Mouse (Mus musculus): ENCODE data around the gene Gabrb1. TPM values are rescaled to one million over a fixed set of nuclear protein-coding genes. Genes with fewer than 3 reads are reported as not detected.
"Not testable (repeated sequence)": the region's sequence is repeated elsewhere in the genome, so short reads cannot be mapped to it uniquely, and the experiment has no call there.

Gene Gabrb1
- polyA plus RNA-seq, 1 experiment from 2014 or later: 35.5 TPM

DNA sequence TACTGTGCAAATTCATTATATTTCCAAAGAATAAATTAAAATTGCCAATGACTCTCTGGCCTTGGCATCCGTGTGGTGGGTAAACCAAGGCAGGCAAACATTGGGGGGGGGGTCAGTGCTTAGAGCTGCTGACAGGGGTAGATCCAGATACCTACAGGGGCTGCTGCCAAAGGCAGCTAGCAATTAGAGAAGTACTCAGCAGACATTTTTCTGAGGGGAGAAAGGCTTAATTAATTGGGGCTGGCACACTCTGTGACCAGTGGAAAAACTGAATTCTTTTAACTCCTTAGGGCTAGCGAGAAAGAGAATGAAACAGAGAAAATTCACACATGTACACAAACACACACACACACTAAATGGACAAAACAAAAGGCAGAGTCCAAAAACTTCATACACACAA lies 388.3 kb downstream of the Gabrb1 start:
- no peaks in the 10 kb centered on the region for H3K36me3 ChIP-seq
- no peak overlapping the region for H3K9ac ChIP-seq (replicated peaks)
- no peak overlapping the region for H3K4me3 ChIP-seq (replicated peaks)
- ATAC-seq (ENCODE audit: low FRiP score): no peak
- WGBS: 77% methylated on average over 2 of the region's 2 CpGs
- H3K27me3 ChIP-seq (replicated peaks): no peaks in the 10 kb centered on the region
- no peak overlapping the region for H3K4me2 ChIP-seq
- H3K4me1 ChIP-seq: no peaks in the 10 kb centered on the region
- no peak overlapping the region for H3K27ac ChIP-seq (replicated peaks)
- H3K9me3 ChIP-seq (replicated peaks): no peaks in the 10 kb centered on the region

DNA sequence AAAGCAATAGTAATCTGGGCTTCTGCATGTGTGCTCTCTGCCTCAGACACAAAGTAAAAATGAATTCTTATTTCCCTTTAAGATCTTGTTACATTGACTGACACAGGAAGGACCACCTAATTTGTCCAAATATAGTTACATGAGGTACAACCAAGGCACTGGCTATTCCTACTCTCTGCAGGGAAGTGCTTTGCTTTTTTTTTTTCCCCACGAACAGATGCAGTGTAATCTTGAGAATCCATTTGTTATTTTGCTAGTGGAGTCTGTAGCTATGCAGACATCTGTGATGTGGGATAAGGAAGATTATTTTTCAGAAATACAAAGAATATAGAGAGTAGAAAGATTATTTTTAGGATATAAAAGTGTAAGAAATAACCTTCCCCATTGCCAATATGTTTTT lies 406.2 kb downstream of the Gabrb1 start:
- Histone ChIP-seq H3K4me3 (replicated peaks) (no peak overlapping the region), H3K27ac (replicated peaks) (no peak overlapping the region), H3K4me2 (no peak overlapping the region), H3K36me3 (no peaks in the 10 kb centered on the region), H3K27me3 (replicated peaks) (no peaks in the 10 kb centered on the region), H3K9me3 (replicated peaks) (no peaks in the 10 kb centered on the region), H3K4me1 (no peaks in the 10 kb centered on the region), H3K9ac (replicated peaks) (no peak overlapping the region)
- WGBS: 69% methylated on average over 1 of the region's 1 CpGs
- no peak for ATAC-seq (ENCODE audit: low FRiP score)

DNA sequence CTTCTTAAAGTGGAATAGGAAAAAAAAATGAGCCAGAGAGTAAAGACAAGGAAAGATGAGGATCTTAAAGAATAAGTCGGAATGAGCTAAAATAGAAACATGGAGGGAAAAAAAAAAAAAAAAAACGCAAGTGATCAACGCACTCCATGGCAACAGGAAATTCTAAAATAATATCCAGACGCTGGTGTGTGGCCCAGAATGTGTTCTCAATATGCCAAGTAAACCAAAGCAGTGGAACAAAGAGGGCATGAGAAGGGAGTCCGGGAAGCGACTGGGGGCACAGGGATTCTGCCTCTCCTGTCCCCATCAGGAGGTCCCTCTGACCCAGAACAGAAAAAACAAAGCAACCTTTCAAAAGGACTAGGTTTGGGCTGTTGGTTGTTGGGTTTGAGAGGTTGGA lies 410.9 kb downstream of the Gabrb1 start:
- no peaks in the 10 kb centered on the region for H3K36me3 ChIP-seq
- H3K27me3 ChIP-seq (replicated peaks): no peaks in the 10 kb centered on the region
- H3K4me1 ChIP-seq: no peaks in the 10 kb centered on the region
- no peak for ATAC-seq (ENCODE audit: low FRiP score)
- no peak overlapping the region for H3K27ac ChIP-seq (replicated peaks)
- no peaks in the 10 kb centered on the region for H3K9me3 ChIP-seq (replicated peaks)
- H3K4me2 ChIP-seq: no peak overlapping the region
- 80% methylated on average over 6 of the region's 6 CpGs for WGBS
- H3K4me3 ChIP-seq (replicated peaks): no peak overlapping the region
- H3K9ac ChIP-seq (replicated peaks): no peak overlapping the region

DNA sequence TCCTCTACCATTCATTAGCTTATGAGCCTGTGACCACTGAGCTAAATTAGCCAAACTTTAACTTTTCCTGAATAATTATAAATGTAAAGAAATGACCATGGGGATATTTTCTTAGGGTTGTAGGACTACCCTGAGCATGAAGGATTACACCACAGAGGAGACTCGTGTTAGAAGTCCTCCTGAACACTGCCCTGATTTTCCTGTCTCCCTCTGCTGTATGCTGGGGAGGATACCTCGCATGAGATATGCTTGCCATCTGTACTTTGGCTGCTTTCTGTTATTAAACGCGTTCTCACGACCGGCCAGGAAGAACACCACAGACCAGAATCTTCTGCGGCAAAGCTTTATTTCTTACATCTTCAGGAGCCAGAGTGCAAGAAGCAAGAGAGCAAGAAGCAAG lies 411.5 kb downstream of the Gabrb1 start:
- not testable (repeated sequence) for H3K36me3 ChIP-seq; ATAC-seq (ENCODE audit: low FRiP score); H3K4me1 ChIP-seq; H3K4me3 ChIP-seq (replicated peaks); H3K4me2 ChIP-seq; H3K27ac ChIP-seq (replicated peaks); H3K27me3 ChIP-seq (replicated peaks); H3K9me3 ChIP-seq (replicated peaks); H3K9ac ChIP-seq (replicated peaks)
- 89% methylated on average over 7 of the region's 7 CpGs for WGBS

DNA sequence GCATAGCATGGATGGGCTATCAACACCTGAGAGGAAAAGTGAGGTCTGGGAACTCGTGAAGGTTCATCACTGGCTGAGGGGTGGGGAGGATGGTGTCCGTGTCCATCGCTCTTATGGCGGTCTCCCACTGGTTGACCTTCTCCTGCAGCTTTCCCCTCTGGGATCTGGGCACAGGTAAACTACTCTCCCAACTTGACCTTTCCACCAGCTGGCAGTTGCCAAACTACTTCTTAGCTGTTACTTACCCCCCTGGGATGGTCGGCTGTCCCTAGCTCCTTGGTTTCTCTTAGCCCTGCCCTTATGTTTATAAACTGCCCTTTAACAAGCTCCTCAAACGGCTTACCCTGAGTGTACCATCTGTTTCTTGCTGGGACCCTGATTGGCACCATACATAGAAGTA lies 418.9 kb downstream of the Gabrb1 start:
- ATAC-seq (ENCODE audit: low FRiP score): no peak
- Histone ChIP-seq H3K9me3 (replicated peaks) (0 out of 2 replicates have a peak, but pooled peaks cover 2% of the 10 kb centered on the region), H3K36me3 (no peaks in the 10 kb centered on the region), H3K4me3 (replicated peaks) (no peak overlapping the region), H3K4me1 (no peaks in the 10 kb centered on the region), H3K27ac (replicated peaks) (no peak overlapping the region), H3K4me2 (no peak overlapping the region), H3K27me3 (replicated peaks) (no peaks in the 10 kb centered on the region), H3K9ac (replicated peaks) (no peak overlapping the region)
- 92% methylated on average over 6 of the region's 6 CpGs for WGBS

DNA sequence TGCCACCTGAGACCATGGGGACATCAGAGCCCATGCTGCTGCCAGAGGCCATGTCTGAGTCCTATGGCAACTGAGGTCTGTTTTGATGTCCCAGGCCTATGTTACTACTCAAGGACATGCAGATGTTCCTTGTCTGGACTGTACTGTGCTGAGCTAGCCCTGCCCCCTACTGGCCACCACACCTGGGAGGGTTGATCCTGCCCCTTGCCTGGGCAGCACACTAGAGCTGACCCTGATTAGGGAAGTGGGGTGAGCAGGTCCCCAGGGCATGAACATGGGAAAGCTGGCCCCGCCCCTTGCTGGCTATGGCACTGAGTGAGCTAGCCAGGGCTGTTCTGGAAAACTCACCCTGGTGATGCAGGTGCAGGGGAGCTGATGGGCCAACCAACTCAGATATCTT lies 428.6 kb downstream of the Gabrb1 start:
- no peak overlapping the region for H3K4me3 ChIP-seq (replicated peaks)
- no peak overlapping the region for H3K9ac ChIP-seq (replicated peaks)
- H3K36me3 ChIP-seq: no peaks in the 10 kb centered on the region
- no peaks in the 10 kb centered on the region for H3K9me3 ChIP-seq (replicated peaks)
- no peaks in the 10 kb centered on the region for H3K27me3 ChIP-seq (replicated peaks)
- no peak overlapping the region for H3K27ac ChIP-seq (replicated peaks)
- no peak overlapping the region for H3K4me2 ChIP-seq
- H3K4me1 ChIP-seq: no peaks in the 10 kb centered on the region
- ATAC-seq (ENCODE audit: low FRiP score): no peak
- 95% methylated on average over 1 of the region's 1 CpGs for WGBS

DNA sequence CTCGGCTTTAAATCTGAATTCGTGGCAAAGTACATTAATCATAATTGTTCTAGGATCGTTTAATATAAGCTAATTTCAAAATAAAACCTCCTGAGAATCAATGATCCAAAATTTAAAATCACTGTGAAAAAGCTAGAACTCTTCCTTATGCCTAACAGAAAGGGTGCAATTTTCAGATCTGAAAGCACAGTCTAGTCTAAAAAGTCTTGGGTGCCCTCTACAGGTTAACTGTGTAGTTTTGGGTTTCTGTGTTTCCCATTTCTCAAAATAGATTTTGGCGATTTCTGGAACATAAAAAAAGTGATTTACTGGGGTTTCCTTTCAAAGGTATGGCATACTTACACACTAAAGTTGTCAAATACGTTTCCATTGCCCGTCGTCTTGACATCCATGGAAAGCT lies 436.7 kb downstream of the Gabrb1 start:
- Histone ChIP-seq H3K27ac (replicated peaks) (no peak overlapping the region), H3K4me1 (peaks cover 12% of the 10 kb centered on the region; the same call in 1 of the 2 replicates), H3K4me2 (no peak overlapping the region), H3K9me3 (replicated peaks) (no peaks in the 10 kb centered on the region), H3K27me3 (replicated peaks) (no peaks in the 10 kb centered on the region), H3K36me3 (no peaks in the 10 kb centered on the region), H3K4me3 (replicated peaks) (no peak overlapping the region), H3K9ac (replicated peaks) (no peak overlapping the region)
- peak; percentile 57; the same call in 1 of the 2 replicates for ATAC-seq (ENCODE audit: low FRiP score)
- 52% methylated on average over 7 of the region's 7 CpGs for WGBS

DNA sequence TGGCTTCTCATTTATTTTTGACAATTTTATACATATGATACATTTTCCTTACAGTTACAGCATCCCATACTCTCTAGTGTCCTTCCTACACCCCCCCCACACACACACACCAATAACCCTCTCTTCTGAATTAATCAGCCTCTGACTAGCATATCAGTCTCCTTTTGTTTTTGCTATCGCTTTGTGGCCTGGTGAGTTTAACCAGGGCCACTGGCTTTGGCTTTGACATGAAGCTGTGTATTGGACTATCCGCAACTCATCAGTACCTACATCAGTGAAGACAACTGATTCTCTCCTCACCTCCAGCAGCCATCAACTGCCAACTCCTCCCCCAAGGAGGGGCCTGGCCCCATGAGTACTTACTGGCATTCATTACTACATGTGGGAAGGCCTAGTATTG lies 437.1 kb downstream of the Gabrb1 start:
- Histone ChIP-seq H3K9ac (replicated peaks) (no peak overlapping the region), H3K27ac (replicated peaks) (no peak overlapping the region), H3K9me3 (replicated peaks) (no peaks in the 10 kb centered on the region), H3K27me3 (replicated peaks) (no peaks in the 10 kb centered on the region), H3K4me2 (no peak overlapping the region), H3K4me1 (peaks cover 12% of the 10 kb centered on the region; the same call in 1 of the 2 replicates), H3K4me3 (replicated peaks) (no peak overlapping the region), H3K36me3 (no peaks in the 10 kb centered on the region)
- 90% methylated on average over 2 of the region's 2 CpGs for WGBS
- no peak for ATAC-seq (ENCODE audit: low FRiP score)

DNA sequence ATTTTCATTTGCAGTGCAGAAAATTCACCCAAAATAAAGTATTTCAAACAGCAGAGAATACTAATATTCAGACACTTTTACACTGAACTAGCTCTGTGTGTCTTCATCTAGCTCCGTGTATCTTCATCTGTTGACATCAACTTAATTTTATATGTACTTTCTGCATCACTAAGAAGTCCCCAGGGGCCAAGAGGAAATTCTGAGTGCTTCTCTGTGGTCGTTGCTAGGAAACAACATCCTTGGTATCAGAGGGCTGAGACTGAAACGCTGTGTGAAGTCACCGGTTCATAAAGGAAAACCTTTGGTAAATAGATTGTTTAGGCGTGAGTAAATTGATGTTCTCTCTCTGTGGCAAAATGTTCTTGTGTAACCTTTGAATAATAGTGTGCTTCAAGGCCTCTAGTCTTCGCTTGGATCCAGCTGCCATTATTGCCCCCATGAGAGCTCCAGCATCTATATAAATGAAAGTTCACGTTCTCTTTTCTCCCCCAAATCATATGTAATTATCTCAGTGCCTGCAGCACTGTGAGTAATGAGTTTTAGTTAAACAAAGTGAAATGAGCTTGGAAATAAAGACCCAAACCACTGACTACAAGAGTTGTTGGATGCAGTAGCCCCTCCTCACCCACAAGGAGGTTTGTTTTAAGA lies 446.5 kb downstream of the Gabrb1 start:
- H3K9me3 ChIP-seq (replicated peaks): no peaks in the 10 kb centered on the region
- H3K9ac ChIP-seq (replicated peaks): no peak overlapping the region
- peak; percentile 79 for ATAC-seq (ENCODE audit: low FRiP score)
- H3K4me3 ChIP-seq (replicated peaks): no peak overlapping the region
- WGBS: 17% methylated on average over 7 of the region's 7 CpGs
- H3K4me1 ChIP-seq: peaks cover 11% of the 10 kb centered on the region
- no peaks in the 10 kb centered on the region for H3K27me3 ChIP-seq (replicated peaks)
- peak overlapping the region; percentile 38; the same call in 1 of the 2 replicates for H3K27ac ChIP-seq (replicated peaks)
- H3K4me2 ChIP-seq: no peak overlapping the region
- H3K36me3 ChIP-seq: no peaks in the 10 kb centered on the region

DNA sequence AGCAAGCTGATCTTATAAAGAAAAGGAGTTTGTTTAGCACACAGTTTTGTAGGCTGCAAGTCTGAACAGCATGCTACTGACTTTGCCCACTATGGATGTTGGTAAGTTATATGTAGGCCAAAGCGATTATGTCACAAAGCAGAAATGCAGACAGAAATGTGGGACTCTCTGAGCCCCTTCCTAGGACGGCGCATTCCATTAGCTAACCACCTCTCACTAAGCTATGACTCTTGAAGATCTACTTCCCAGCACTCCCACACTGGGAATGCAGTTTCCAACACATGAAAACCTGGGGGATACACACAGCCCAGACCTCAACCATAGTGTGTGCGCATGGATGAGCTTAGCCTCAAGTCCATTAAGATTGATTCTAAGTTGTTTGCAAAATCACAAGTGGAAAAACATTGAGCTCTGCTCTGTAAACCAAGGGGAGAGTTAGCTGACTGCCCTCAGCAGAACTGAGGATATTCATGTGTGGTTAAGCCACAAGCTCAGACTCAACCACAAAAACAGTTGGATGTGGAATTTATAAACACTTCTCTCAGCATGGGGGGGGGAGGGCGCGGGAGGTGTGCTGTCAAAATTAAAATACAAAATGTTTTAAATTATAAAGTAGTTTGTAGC lies 464.6 kb downstream of the Gabrb1 start:
- H3K27ac ChIP-seq (replicated peaks): no peak overlapping the region
- 89% methylated on average over 6 of the region's 6 CpGs for WGBS
- ATAC-seq (ENCODE audit: low FRiP score): no peak
- H3K9ac ChIP-seq (replicated peaks): no peak overlapping the region
- no peak overlapping the region for H3K4me2 ChIP-seq
- H3K4me1 ChIP-seq: peaks cover 4% of the 10 kb centered on the region; the same call in 1 of the 2 replicates
- no peaks in the 10 kb centered on the region for H3K36me3 ChIP-seq
- no peaks in the 10 kb centered on the region for H3K9me3 ChIP-seq (replicated peaks)
- H3K4me3 ChIP-seq (replicated peaks): no peak overlapping the region
- H3K27me3 ChIP-seq (replicated peaks): no peaks in the 10 kb centered on the region

DNA sequence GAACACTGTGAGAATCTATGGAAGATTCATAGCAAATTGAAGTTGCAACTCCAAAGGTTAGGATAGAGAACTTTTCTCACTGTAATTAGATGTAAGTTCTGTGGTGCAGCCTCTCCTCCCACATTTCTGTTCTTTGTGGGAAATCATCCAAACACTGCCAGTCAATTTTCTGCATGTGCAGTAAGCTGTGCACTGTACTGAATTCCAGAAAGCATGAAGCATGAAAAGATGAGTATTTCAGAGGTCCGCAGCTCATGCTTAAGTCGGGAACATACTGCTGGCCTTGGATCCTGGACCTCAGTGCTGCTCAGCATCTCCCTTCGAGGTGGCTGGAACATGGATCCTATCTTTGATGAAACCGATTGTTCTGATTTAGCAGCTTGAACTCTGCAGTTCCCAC lies 468.8 kb downstream of the Gabrb1 start:
- H3K27me3 ChIP-seq (replicated peaks): no peaks in the 10 kb centered on the region
- no peaks in the 10 kb centered on the region for H3K9me3 ChIP-seq (replicated peaks)
- H3K36me3 ChIP-seq: no peaks in the 10 kb centered on the region
- H3K27ac ChIP-seq (replicated peaks): no peak overlapping the region
- H3K9ac ChIP-seq (replicated peaks): no peak overlapping the region
- 87% methylated on average over 4 of the region's 4 CpGs for WGBS
- H3K4me2 ChIP-seq: no peak overlapping the region
- no peak overlapping the region for H3K4me3 ChIP-seq (replicated peaks)
- peaks cover 4% of the 10 kb centered on the region; the same call in 1 of the 2 replicates for H3K4me1 ChIP-seq
- no peak for ATAC-seq (ENCODE audit: low FRiP score)

DNA sequence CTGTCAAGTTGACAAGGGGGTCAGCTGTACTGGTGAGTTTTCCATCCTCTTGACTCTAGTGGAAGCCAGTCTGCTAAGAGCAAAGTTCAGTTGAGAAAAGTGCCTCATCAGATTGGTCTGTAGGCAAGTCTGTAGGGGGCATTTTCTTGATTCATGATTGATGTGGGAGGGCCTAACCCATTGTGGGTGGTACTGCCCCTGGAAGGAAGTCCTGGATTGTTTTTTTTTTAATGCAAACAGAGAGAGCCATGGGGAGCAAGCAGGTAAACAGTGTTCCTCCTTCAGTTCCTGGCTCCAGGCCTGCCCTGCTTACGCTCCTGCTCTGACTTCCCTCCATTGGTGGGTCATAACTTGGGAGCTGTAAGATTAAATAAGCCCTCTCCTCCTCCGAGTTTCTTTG lies 476.0 kb downstream of the Gabrb1 start:
- no peaks in the 10 kb centered on the region for H3K4me1 ChIP-seq
- no peak overlapping the region for H3K4me2 ChIP-seq
- H3K27ac ChIP-seq (replicated peaks): no peak overlapping the region
- WGBS: 59% methylated on average over 2 of the region's 2 CpGs
- no peaks in the 10 kb centered on the region for H3K27me3 ChIP-seq (replicated peaks)
- no peak overlapping the region for H3K4me3 ChIP-seq (replicated peaks)
- no peaks in the 10 kb centered on the region for H3K9me3 ChIP-seq (replicated peaks)
- no peak overlapping the region for H3K9ac ChIP-seq (replicated peaks)
- H3K36me3 ChIP-seq: no peaks in the 10 kb centered on the region; the same call in 1 of the 2 replicates
- ATAC-seq (ENCODE audit: low FRiP score): no peak

Measured in neural tube, embryonic 15.5 days (tissue).